Mouse (Mus musculus) bone marrow macrophage, adult 2 months (primary cell): ENCODE measurements at regions not wholly inside any gene's neighbourhood (a gene's known extent, or its start where the extent isn't known, plus 50 kb on each side); places are given as distances from the start of the nearest gene placed in this dataset.
"Not testable (repeated sequence)": the region's sequence is repeated elsewhere in the genome, so short reads cannot be mapped to it uniquely, and the experiment has no call there.

Source experiments
- H3K27ac ChIP-seq: 2 replicates; pipeline ENCODE4 v1.5.1; 2012; ENCODE audit warnings: low read depth, low read length; ENCODE audit not compliant: insufficient read depth
- H3K4me1 ChIP-seq: 2 replicates; pipeline ENCODE4 v1.6.1; 2012; ENCODE audit warnings: low read length; ENCODE audit not compliant: control insufficient read depth, insufficient read depth
- H3K4me3 ChIP-seq: 2 replicates; pipeline ENCODE4 v1.5.1; 2012; ENCODE audit warnings: mild to moderate bottlenecking, low read length, moderate library complexity; ENCODE audit not compliant: insufficient read depth
- CTCF ChIP-seq: IDR thresholded peaks from 2 replicates; pipeline ENCODE4 v1.5.1; 2012; ENCODE audit warnings: low read depth, mild to moderate bottlenecking, low read length, moderate library complexity
- POLR2A ChIP-seq: IDR thresholded peaks from 2 replicates; pipeline ENCODE4 v1.6.1; 2012; ENCODE audit warnings: mild to moderate bottlenecking, low read depth, low read length, borderline replicate concordance

DNA sequence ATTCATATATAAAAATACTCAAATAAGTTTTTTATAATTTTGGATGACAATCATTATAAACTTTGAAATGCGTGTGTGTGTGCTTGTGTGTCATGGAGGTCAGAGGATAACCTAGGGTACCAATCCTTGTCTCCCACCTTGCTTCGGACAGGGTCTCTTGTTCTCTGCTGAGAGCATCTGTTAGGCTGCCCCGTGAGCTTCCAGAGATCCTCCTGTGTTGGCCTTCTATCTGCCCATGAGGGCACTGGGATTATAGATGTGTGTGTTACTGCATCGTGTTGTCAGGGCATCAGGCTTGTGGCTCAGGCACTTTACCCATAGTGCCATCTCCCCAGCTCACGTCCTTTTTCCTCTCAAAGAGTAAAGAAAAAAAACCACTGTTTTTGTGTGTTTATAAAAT is 180.0 kb upstream of the Got2 start:
- no peak overlapping the region for H3K4me3 ChIP-seq
- no peak overlapping the region for H3K27ac ChIP-seq
- TF ChIP-seq CTCF (no peak), POLR2A (no peak)

DNA sequence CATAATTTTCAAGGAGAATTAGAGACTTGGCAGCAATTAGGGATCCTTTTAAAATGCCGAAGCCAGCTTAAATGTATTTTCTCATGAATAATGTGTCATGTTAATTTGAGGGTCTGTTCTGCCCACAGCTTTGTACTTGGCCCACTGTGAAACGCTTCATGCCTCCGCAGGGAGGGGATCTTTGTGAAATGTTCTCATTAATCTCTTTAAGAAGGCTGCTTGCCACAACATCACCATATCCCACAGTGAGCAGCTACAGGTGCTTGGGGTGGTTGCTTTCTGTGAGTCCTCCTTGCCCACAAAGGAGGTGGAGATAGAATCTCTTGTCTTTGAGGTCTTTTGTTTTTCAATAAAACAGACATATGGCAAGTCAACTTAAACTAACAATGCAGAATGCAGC is 159.3 kb upstream of the Got2 start:
- TF ChIP-seq POLR2A, result no peak
- TF ChIP-seq CTCF, result no peak

More for the DNA sequence above, 180.0 kb upstream of the Got2 start:
- H3K4me1 ChIP-seq, result no peaks in the 10 kb centered on the region

DNA sequence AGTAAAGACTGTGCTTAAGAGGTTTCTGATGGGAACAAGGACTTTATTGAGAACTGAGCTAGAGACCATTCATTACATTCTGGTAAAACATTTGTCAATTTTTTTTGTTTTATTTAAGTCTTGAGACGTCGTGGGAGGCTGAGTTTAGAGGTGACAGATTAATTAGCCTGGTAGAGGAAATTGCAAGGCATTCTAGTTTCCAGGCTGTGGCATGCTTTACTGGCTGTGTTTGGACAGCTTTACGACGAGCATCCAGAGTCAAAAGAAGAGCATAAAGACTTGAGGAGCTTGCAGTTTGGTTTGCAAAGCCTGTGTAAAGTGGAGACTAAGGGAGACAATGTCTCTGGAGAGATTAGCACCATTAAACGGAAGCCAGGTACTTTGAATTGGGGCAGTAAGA is 154.0 kb upstream of the Got2 start:
- TF ChIP-seq CTCF (no peak), POLR2A (no peak)
- Histone ChIP-seq H3K4me3 (no peak overlapping the region), H3K27ac (no peak overlapping the region), H3K4me1 (no peaks in the 10 kb centered on the region)

More for the DNA sequence above, 159.3 kb upstream of the Got2 start:
- no peak overlapping the region for H3K27ac ChIP-seq
- H3K4me3 ChIP-seq, result no peak overlapping the region
- no peaks in the 10 kb centered on the region for H3K4me1 ChIP-seq

DNA sequence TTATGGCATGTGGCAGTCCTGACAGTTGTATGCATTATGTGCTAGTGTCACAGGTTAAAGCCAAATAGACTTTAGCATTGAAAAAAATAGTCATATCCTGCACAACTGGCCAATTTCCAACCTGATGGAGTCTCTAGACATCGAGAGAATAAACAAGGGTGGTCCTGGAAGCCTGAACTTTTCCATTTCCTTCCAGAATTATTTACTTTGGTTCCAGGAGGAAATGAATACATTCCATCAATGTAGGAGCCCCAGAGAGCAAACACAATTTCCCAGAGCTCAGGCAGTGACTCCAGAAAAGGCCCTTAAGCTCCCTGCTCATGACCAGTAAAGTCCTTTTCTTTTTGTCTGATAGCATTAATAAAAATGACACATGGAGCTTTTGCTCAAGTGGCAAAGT is 151.9 kb upstream of the Got2 start:
- H3K4me3 ChIP-seq, result no peak overlapping the region
- H3K4me1 ChIP-seq, result no peaks in the 10 kb centered on the region
- TF ChIP-seq CTCF (no peak), POLR2A (no peak)
- no peak overlapping the region for H3K27ac ChIP-seq

DNA sequence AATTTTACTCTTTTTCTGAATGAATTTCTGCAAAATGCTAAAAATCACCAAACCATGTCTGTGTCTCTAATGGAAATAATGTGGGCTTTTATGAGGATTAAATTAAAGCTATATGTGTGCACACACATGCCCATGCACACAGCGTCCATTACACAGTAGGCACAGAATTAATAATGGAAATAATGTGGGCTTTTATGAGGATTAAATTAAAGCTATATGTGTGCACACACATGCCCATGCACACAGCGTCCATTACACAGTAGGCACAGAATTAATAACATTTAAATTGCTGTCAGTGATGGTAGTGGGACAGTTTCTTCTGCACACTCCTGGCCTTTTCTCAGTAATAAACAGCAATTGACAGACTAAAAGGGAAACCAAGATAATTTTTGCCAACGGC is 130.4 kb upstream of the Got2 start:
- not testable (repeated sequence) for H3K4me3 ChIP-seq, H3K4me1 ChIP-seq, H3K27ac ChIP-seq

DNA sequence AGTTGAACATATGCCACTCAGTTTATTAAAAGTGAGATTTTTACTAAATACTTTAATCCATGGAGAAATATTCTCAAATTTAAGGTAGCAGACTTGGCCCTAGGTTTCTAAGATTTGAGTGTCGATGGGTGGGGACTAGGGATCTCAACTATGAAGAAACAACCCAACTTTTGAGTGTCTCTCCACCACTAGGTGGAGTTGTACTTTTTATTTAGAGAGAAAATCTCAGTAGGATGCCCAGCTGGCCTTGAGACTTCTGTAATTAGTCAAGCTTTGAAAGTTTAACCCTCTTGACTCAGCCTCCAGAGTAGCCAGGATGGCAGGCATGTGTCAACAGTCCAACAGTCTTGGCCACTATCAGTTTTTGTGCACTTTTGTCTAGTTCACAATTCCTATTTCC is 123.7 kb upstream of the Got2 start:
- Histone ChIP-seq H3K27ac (no peak overlapping the region), H3K4me1 (no peaks in the 10 kb centered on the region), H3K4me3 (no peak overlapping the region)
- TF ChIP-seq POLR2A (no peak), CTCF (no peak)

DNA sequence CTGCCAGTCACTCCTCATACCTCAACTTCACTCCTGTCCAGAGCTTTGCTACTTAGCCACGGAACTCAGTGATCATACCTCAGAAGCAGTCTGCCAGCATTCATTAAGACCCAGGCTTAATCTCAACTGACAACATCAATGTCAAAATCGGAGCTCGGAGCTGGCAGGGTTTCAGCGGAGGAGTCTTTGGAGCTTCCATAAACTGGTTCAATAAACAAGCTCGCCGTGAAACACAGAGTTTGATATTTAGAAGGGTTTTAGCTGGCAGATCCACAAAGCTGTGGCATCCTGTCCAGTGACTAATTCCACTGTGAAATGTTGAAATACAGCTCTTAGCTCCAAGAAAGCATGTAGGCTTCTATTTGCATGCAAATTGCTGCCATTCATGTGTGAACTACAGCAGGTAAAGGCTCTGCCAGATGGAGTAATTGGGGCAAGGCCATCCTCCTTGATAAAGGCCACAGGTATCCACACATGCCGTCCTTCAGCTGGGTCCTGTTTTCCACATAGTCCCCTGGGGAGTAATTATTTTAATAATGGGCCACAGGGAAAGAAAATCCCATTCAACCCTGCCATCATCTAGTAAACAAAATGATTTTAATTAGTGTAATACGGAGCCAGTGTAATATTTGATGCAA is 103.6 kb upstream of the Got2 start:
- Histone ChIP-seq H3K4me1 (no peaks in the 10 kb centered on the region), H3K27ac (no peak overlapping the region), H3K4me3 (no peak overlapping the region)
- no peak for TF ChIP-seq CTCF
- TF ChIP-seq POLR2A, result no peak

DNA sequence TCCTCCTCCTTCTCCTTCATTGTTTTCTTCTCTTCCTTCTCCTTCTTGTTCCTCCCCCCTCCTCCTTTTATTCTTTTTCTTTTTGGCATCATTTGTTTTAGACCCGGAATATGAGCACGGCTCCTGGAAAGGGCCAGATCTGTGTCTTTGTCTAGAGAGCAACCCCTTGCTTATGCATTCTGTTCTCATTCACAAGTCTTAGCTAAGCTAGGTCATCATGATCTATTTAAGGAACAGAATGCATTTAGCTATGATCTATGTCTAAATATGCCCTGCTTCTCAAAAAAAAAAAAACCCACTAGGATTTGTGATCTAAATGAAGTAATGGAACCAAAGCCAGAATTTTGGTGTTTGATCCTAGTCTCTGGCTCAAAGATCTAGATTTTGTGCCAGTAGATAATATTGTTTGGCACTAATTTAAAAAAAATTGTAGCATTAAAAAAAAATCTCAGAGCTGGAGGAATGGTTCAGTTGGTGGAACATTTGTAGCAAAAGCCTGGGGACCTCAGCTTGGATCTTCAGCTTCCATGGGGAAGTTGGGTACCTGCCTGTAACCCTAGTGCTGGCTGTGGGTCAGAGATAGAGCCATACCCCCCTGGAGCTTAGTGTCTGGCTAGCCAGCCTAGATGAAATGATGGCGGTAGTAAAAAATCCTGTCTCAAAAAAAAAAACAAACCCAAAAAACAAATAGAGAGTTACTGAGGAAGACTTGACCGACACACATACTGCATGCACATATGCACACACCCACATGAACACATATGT is 100.5 kb upstream of the Got2 start:
- TF ChIP-seq CTCF, result no peak
- TF ChIP-seq POLR2A, result no peak
- no peak overlapping the region for H3K4me3 ChIP-seq
- no peak overlapping the region for H3K27ac ChIP-seq
- H3K4me1 ChIP-seq, result no peaks in the 10 kb centered on the region

DNA sequence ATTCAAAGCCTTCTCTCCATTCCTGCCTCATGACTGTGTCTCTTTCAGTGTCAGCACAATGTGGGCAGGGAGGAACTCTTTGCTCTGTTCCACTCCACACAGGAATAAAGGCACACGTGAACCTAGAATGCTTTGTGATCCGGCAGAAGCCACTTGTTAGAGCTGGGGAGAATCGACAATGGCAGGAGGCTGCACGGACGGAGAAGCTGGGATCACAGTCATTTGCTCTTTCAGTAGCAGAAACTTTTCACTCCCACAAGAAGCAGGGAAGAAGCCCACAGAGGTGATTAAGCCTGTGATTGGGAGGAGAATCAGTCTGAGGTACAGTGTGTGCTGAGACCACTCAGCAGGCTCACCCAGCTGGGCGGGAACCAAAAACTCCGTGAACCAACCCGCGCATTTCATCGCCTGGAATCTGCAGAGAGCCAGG is 98.7 kb upstream of the Got2 start:
- Histone ChIP-seq H3K4me3 (no peak overlapping the region), H3K4me1 (no peaks in the 10 kb centered on the region), H3K27ac (no peak overlapping the region)
- TF ChIP-seq POLR2A (no peak), CTCF (no peak)

DNA sequence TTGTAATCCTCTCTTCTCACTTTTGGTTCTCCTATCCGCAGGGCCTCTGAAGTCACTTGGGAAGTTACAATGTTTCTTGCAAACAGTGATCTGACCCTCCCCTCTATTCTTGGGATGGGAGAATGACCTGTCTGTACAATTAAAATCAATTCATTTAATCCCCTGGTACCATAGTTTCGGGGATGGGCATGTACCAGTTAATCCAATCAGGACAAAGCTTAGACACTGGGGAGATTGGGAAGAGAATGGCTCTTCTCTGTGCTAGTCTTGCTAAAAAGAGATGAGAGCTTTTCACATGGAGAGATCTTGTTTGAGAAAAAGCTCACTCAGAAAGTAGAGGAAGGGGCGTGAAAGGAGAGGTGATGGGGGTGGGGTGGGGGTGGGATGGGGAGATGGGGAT is 98.1 kb upstream of the Got2 start:
- TF ChIP-seq CTCF (no peak), POLR2A (no peak)
- no peaks in the 10 kb centered on the region for H3K4me1 ChIP-seq
- no peak overlapping the region for H3K4me3 ChIP-seq
- H3K27ac ChIP-seq, result no peak overlapping the region
